Mouse (Mus musculus) left cerebral cortex, postnatal 10 days (tissue): ENCODE measurements at regions not wholly inside any gene's neighbourhood (a gene's known extent, or its start where the extent isn't known, plus 50 kb on each side); places are given as distances from the start of the nearest gene placed in this dataset.

Experiments
- DNase-seq, 2 experiments: peaks; one replicate each; pipeline ENCODE4 v3.0.0; 2021 to 2022; ENCODE audit warnings: low spot score in 2 of 2, mixed read lengths in 1 of 2; ENCODE audit errors: extremely low spot score in 1 of 2
- intact Hi-C: fragments of 180-260 bp; cut with DNase I; formaldehyde crosslinking; loops from one replicate; pipeline ENCODE4 v1.15.1; 2025

- intact Hi-C loops: no loop called here
- DNase-seq: no peak
These were observed 88.5 kb downstream of the Irx1 start for GRCm38 (mm10) chr13:71874986-71875385.

GRCm38 (mm10) chr13:71868763-71869162, 94.8 kb downstream of the Irx1 start:
- no peak for DNase-seq
- intact Hi-C loops: no loop called here

GRCm38 (mm10) chr13:71853426-71854025, 110.0 kb downstream of the Irx1 start:
- intact Hi-C loops: no loop called here
- no peak for DNase-seq

GRCm38 (mm10) chr13:71804032-71804958, 159.2 kb downstream of the Irx1 start:
- no peak for DNase-seq
- intact Hi-C loops: no loop called here

- intact Hi-C loops: no loop called here
- DNase-seq: no peak
These were observed 165.2 kb downstream of the Irx1 start for GRCm38 (mm10) chr13:71798288-71798687.

- DNase-seq: no peak
- intact Hi-C loops: no loop called here
These were observed 178.8 kb downstream of the Irx1 start for GRCm38 (mm10) chr13:71784740-71785139.

- DNase-seq: no peak
- intact Hi-C loops: loop anchor here (10.0 kb wide), 1 partner anchor 208 kb away; no protein-coding TSS in a partner anchor
These were observed 216.2 kb downstream of the Irx1 start for GRCm38 (mm10) chr13:71747003-71747965.

- no peak for DNase-seq
- intact Hi-C loops: loop anchor here (10.0 kb wide), 1 partner anchor 208 kb away; no protein-coding TSS in a partner anchor
These were observed 217.0 kb downstream of the Irx1 start for GRCm38 (mm10) chr13:71746534-71746933.

GRCm38 (mm10) chr13:71736821-71737345, 226.6 kb downstream of the Irx1 start:
- no peak for DNase-seq
- intact Hi-C loops: no loop called here

GRCm38 (mm10) chr13:71734261-71734660, 229.3 kb downstream of the Irx1 start:
- DNase-seq: no peak
- intact Hi-C loops: no loop called here

- no peak for DNase-seq
- intact Hi-C loops: no loop called here
These were observed 230.2 kb downstream of the Irx1 start for GRCm38 (mm10) chr13:71733360-71733759.

GRCm38 (mm10) chr13:71732903-71733302, 230.6 kb downstream of the Irx1 start:
- intact Hi-C loops: no loop called here
- no peak for DNase-seq

- intact Hi-C loops: no loop called here
- DNase-seq: no peak
These were observed 273.3 kb downstream of the Irx1 start for GRCm38 (mm10) chr13:71690069-71690817.

GRCm38 (mm10) chr13:71689187-71689586, 274.3 kb downstream of the Irx1 start:
- DNase-seq: no peak
- intact Hi-C loops: no loop called here

- intact Hi-C loops: no loop called here
- DNase-seq: no peak
These were observed 287.4 kb downstream of the Irx1 start for GRCm38 (mm10) chr13:71676081-71676624.

- no peak for DNase-seq
- intact Hi-C loops: no loop called here
These were observed 293.4 kb downstream of the Irx1 start for GRCm38 (mm10) chr13:71669956-71670739.

GRCm38 (mm10) chr13:71668256-71668655, 295.3 kb downstream of the Irx1 start:
- intact Hi-C loops: no loop called here

More at GRCm38 (mm10) chr13:71668256-71668655, 295.3 kb downstream of the Irx1 start:
- DNase-seq: no peak
